Mouse (Mus musculus): ENCODE data around the gene Glb1l3.

DNA sequence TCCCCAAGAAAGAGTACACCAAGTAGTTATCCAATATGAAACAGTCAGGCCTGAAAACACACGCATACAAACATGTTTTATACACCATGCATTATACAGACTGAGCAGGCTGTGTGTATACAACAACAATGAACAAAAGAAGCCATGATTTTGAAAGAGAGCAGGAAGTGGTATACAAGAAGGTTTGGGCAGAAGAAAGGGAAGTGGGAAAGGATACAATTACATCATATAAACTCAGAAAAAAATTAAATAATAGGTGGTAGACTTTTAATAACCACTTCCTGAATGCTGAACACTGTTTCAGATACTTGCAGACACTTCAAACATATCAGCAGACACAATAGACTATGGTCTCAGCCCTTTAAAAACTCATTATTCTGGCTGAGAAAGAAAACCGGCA is 52.0 kb downstream of the Glb1l3 start:
- TF ChIP-seq CTCF (IDR thresholded peaks at IDR 0.05; ENCODE audit: borderline replicate concordance, insufficient read depth, low read length) (no peak), POLR2A (IDR thresholded peaks at IDR 0.05; ENCODE audit: low read depth, low read length) (no peak)
